Mouse (Mus musculus) ES-E14 (cell line): ENCODE results near the gene Fxn.

Experiments
- CHD2 ChIP-seq: IDR thresholded peaks from 2 replicates; pipeline ENCODE4 v1.6.1; 2014; ENCODE audit warnings: mild to moderate bottlenecking, low read depth, low read length, inconsistent platforms
- HCFC1 ChIP-seq: IDR thresholded peaks from 2 replicates; pipeline ENCODE4 v1.6.1; 2012; ENCODE audit warnings: low read length, inconsistent platforms, borderline replicate concordance; ENCODE audit not compliant: insufficient read depth
- ZNF384 ChIP-seq: IDR thresholded peaks from 2 replicates; pipeline ENCODE4 v1.6.1; 2012; ENCODE audit warnings: low read depth, low read length, inconsistent platforms

DNA sequence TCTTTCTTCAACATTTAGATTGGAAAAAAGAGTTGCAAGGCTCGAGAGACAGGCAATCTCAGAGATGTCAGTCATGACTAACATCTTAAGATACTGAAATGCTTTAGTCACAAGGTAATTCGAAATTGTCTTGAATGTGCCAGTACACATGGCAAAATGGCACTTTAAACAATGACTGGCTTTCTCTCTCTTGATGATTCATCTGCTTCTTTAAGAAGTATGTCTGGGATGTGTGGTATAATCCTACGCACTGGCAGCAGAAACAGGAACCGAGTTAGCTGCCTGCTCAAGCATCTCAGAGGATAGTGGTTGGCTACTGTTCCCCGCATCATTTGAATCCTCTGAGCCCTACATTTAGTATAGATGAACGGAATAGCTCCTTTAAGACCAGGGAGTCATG, 45.3 kb upstream of the Fxn start:
- no peak for TF ChIP-seq HCFC1
- no peak for TF ChIP-seq CHD2
- no peak for TF ChIP-seq ZNF384
